Mouse (Mus musculus) kidney, postnatal 36 days (tissue): ENCODE results near the gene Pgm2.

Experiments
- DNase-seq, 2 experiments: peaks; one replicate each; pipeline ENCODE4 v3.0.0; 2021 to 2022; ENCODE audit warnings: mixed read lengths in 2 of 2

Pgm2 gene

GRCm38 (mm10) chr5:64149184-64150127, 56.7 kb downstream of the Pgm2 start:
- DNase-seq = no peak

- DNase-seq = no peak
Observed at GRCm38 (mm10) chr5:64153319-64153718, 60.6 kb downstream of the Pgm2 start.

- peak; percentile 61 to 73 for DNase-seq
Observed at GRCm38 (mm10) chr5:64155861-64156550, 63.3 kb downstream of the Pgm2 start, which contains the start of gene Tbc1d1. TSS of gene Tbc1d1 (plus strand) at chr5:64156305.

- DNase-seq = peak; percentile 60 to 71
Observed at GRCm38 (mm10) chr5:64156579-64156978, 63.8 kb downstream of the Pgm2 start.

GRCm38 (mm10) chr5:64157926-64158325, 65.2 kb downstream of the Pgm2 start:
- no peak for DNase-seq

- no peak for DNase-seq
Observed at GRCm38 (mm10) chr5:64158501-64158900, 65.8 kb downstream of the Pgm2 start.

GRCm38 (mm10) chr5:64159065-64159780, 66.5 kb downstream of the Pgm2 start:
- no peak for DNase-seq

GRCm38 (mm10) chr5:64159781-64160704, 67.3 kb downstream of the Pgm2 start:
- peak; percentile 53 to 78 for DNase-seq

- DNase-seq = peak; percentile 19 to 38
Observed at GRCm38 (mm10) chr5:64160705-64161391, 68.1 kb downstream of the Pgm2 start.

GRCm38 (mm10) chr5:64161917-64162316, 69.2 kb downstream of the Pgm2 start:
- DNase-seq = no peak

GRCm38 (mm10) chr5:64162582-64162981, 69.8 kb downstream of the Pgm2 start:
- no peak for DNase-seq

- no peak for DNase-seq
Observed at GRCm38 (mm10) chr5:64164414-64164813, 71.7 kb downstream of the Pgm2 start.

GRCm38 (mm10) chr5:64165826-64166225, 73.1 kb downstream of the Pgm2 start:
- no peak for DNase-seq

- DNase-seq = no peak
Observed at GRCm38 (mm10) chr5:64168990-64169540, 76.3 kb downstream of the Pgm2 start.

- no peak for DNase-seq
Observed at GRCm38 (mm10) chr5:64172884-64173283, 80.1 kb downstream of the Pgm2 start.

- DNase-seq = no peak
Observed at GRCm38 (mm10) chr5:64173302-64173701, 80.6 kb downstream of the Pgm2 start.

GRCm38 (mm10) chr5:64174429-64174935, 81.7 kb downstream of the Pgm2 start:
- no peak for DNase-seq
